8 mouse cellular contexts compared by ENCODE assay signal in genomic region chr15:85634322-85635141, GRCm38 (mm10). TPM values are rescaled to one million over a fixed set of nuclear protein-coding genes. Genes with fewer than 3 reads are reported as not detected.
DNase-seq lines count a peak whose midpoint lies in the region; ATAC-seq and TF ChIP-seq lines count a peak whose summit lies in the region.

No protein-coding gene starts in this region.

- DNase-seq in gastrocnemius, adult 8-10 months (ENCODE audit: low spot score in 2 of 2) = peak; percentile 99
- DNase-seq in induced T-regulatory cell, adult 2 months (ENCODE audit: low read depth) = peak; percentile 99
- DNase-seq in left cerebral cortex, adult 9 months (ENCODE audit: low spot score in 2 of 2) = peak; percentile 99 to 100
- DNase-seq in right cerebral cortex, postnatal 14 days = peak; percentile 98
- DNase-seq in urinary bladder, postnatal 36 days (ENCODE audit: low spot score in 2 of 2) = peak; percentile 100

- peak overlapping the region; percentile 48 for H3K4me3 ChIP-seq in cortical plate, adult 2 months (ENCODE audit: insufficient read depth, low read length)

- no peak for TF ChIP-seq CTCF in cortical plate, adult 2 months (IDR thresholded peaks at IDR 0.05; ENCODE audit: extremely low read depth, insufficient read depth, low read length)

- peak; percentile 95 for ATAC-seq in activated CD4-positive, CD25-positive, alpha-beta regulatory T cell, adult 4 months
- peak; percentile 90 for ATAC-seq in megakaryocyte progenitor cell, adult 5-6 weeks (replicated peaks; ENCODE audit: poor library complexity)

- TF ChIP-seq POLR2A in cortical plate, adult 2 months (IDR thresholded peaks at IDR 0.05; ENCODE audit: extremely low read depth, insufficient read depth, low read length) = peak; percentile 90

- no peaks in the 10 kb centered on the region for H3K4me1 ChIP-seq in cortical plate, adult 2 months (ENCODE audit: control insufficient read depth, insufficient read depth, low read length)

- peak overlapping the region; percentile 97 for H3K27ac ChIP-seq in cortical plate, adult 2 months (ENCODE audit: insufficient read depth, low read length)

RNA-seq across cellular contexts. Expression of gene Wnt7b, which starts 52.3 kb away (rescaled TPM):
- not detected for polyA plus RNA-seq in activated CD4-positive, CD25-positive, alpha-beta regulatory T cell, adult 4 months (2017; shearing (Covaris generic))
- polyA plus RNA-seq in cortical plate, adult 2 months (2012; rRNA removed) = 21.7 and 22.7 TPM in 2 replicates
- under 1 TPM in 1 of 4 experiments, not detected in 3; 0.19 TPM for total RNA-seq in gastrocnemius, adult 8-10 months (2022)
- not detected in 2 replicates for total RNA-seq in megakaryocyte progenitor cell, adult 5-6 weeks (2015)
- not detected in 2 replicates for total RNA-seq in megakaryocyte progenitor cell, adult 5-6 weeks (2017)

Comparison
In these comparisons a context has a peak if more than half of its experiments do, and no peak if none do; other contexts are left out.
1. Peak in every context shown above with its lines: DNase-seq, ATAC-seq, H3K4me3 ChIP-seq and H3K27ac ChIP-seq.